Mouse (Mus musculus): ENCODE measurements around the gene Rpl27. TPM values are rescaled to one million over a fixed set of nuclear protein-coding genes. Genes with fewer than 3 reads are reported as not detected.
"Not testable (repeated sequence)": the region's sequence is repeated elsewhere in the genome, so short reads cannot be mapped to it uniquely, and the experiment has no call there.

Rpl27 gene
- polyA plus RNA-seq, 1 experiment from 2014 or later = 430 TPM

DNA sequence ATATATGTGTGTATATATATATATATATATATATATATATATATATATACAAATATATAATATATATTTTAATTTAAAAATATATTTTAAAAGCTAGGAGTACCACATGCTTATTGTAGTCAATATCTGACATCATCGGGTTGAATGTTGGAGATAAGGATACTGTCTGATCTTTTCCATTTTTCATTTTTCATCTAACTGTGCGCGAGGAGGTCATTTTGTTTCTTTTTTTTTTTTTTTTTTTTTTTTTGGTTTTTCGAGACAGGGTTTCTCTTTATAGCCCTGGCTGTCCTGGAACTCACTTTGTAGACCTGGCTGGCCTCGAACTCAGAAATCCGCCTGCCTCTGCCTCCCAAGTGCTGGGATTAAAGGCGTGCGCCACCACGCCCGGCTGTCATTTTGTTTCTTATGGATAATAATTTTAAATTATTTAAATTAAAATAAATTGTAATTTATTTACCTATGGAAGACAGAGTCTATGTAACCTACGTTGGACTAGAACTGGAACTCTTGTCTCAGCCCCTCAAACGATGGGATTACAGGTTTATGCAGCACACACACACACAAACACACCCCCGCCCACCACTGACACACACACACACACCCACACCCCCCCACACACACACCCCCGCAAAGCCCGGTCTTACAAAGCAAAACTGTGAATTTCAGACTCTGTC lies 510 bp upstream of the Rpl27 start:
- H3K9ac ChIP-seq (ENCODE audit: low read depth, low read length); ATAC-seq (ENCODE audit: low FRiP score, low TSS enrichment); H3K9me3 ChIP-seq (ENCODE audit: control insufficient read depth, low read length); H3K27me3 ChIP-seq (ENCODE audit: control insufficient read depth, insufficient read depth, low read length); H3K27ac ChIP-seq (ENCODE audit: low read depth, low read length); H3K4me1 ChIP-seq (ENCODE audit: control insufficient read depth, insufficient read depth, low read length); H3K4me2 ChIP-seq (replicated peaks; ENCODE audit: low read depth, low read length): not testable (repeated sequence)
- Histone ChIP-seq H3K36me3 (ENCODE audit: control insufficient read depth, insufficient read depth, low read length) (peaks cover 27% of the 10 kb centered on the region), H3K4me3 (ENCODE audit: low read length) (peak overlapping the region; percentile 17; the same call in 1 of the 2 replicates)
- 38% methylated on average over 14 of the region's 15 CpGs for WGBS

DNA sequence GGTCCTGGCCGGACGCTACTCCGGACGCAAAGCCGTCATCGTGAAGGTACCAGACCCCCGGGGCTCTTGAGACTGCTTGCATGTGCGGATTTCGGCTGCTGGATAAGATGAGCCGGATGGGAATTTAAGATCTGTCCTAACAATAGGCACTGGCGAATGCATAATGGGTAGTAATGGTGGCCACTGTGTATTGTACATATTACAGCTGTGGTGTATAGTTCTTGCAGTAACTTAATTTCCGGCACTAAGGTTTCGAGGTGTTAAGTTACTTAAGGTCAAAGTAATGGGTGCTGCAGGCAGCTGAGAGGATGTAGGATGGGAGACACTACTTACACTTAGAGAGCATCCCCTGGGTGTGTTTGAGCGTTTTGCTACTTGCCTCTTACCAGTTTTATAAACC lies 662 bp downstream of the Rpl27 start:
- H3K27ac ChIP-seq (ENCODE audit: low read depth, low read length) = peak overlapping the region; percentile 86
- ATAC-seq (ENCODE audit: low FRiP score, low TSS enrichment) = peak; percentile 5; the same call in 1 of the 2 replicates
- peak overlapping the region; percentile 69 for H3K4me3 ChIP-seq (ENCODE audit: low read length)
- H3K36me3 ChIP-seq (ENCODE audit: control insufficient read depth, insufficient read depth, low read length) = peaks cover 27% of the 10 kb centered on the region
- peak overlapping the region; percentile 71 for H3K4me2 ChIP-seq (replicated peaks; ENCODE audit: low read depth, low read length)
- WGBS = under 1% methylated on average over 14 of the region's 14 CpGs
- peaks cover 6% of the 10 kb centered on the region; the same call in 1 of the 2 replicates for H3K4me1 ChIP-seq (ENCODE audit: control insufficient read depth, insufficient read depth, low read length)
- peak overlapping the region; percentile 88 for H3K9ac ChIP-seq (ENCODE audit: low read depth, low read length)
- no peaks in the 10 kb centered on the region for H3K9me3 ChIP-seq (ENCODE audit: control insufficient read depth, low read length)
- no peaks in the 10 kb centered on the region for H3K27me3 ChIP-seq (ENCODE audit: control insufficient read depth, insufficient read depth, low read length)

DNA sequence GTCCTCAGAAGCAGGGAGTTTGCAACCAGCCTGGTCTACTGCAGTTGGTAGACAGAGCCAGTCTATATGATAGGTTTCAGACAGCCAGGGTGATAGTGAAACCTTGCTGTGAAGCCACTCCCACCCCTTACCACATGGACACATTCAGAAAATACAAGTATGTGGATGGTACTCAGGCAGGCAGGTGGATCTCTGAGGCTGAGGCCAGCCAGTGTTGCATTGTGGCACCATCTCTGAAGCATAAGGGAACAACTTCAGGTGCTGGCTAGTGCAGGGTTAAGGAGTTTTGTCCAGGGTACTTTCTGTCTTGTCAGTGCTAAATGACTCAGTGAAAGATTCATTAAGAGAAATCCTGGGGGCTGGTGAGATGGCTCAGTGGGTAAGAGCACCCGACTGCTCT lies 4.2 kb downstream of the Rpl27 start:
- ATAC-seq (ENCODE audit: low FRiP score, low TSS enrichment) = no peak
- Histone ChIP-seq H3K27ac (ENCODE audit: low read depth, low read length) (no peak overlapping the region), H3K4me2 (replicated peaks; ENCODE audit: low read depth, low read length) (no peak overlapping the region), H3K36me3 (ENCODE audit: control insufficient read depth, insufficient read depth, low read length) (peaks cover 27% of the 10 kb centered on the region), H3K27me3 (ENCODE audit: control insufficient read depth, insufficient read depth, low read length) (no peaks in the 10 kb centered on the region), H3K9ac (ENCODE audit: low read depth, low read length) (no peak overlapping the region), H3K4me3 (ENCODE audit: low read length) (no peak overlapping the region), H3K9me3 (ENCODE audit: control insufficient read depth, low read length) (no peaks in the 10 kb centered on the region), H3K4me1 (ENCODE audit: control insufficient read depth, insufficient read depth, low read length) (peaks cover 6% of the 10 kb centered on the region; the same call in 1 of the 2 replicates)
- WGBS = 74% methylated on average over 1 of the region's 1 CpGs

DNA sequence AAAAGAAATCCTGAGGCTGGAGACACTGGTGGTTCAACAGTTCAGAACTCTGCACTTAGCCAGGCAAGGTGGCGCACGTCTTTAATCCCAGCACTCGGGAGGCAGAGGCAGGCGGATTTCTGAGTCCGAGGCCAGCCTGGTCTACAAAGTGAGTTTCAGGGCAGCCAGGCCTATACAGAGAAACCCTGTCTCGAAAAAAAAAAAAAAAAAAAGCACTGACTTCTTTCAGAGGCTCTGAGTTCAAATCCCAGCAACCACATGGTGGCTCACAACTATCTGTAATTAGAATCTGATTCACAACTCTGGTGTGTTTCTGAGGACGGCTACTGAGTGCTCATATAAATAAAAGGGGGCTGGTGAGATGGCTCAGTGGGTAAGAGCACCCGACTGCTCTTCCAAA lies 4.8 kb downstream of the Rpl27 start:
- ATAC-seq (ENCODE audit: low FRiP score, low TSS enrichment); H3K9me3 ChIP-seq (ENCODE audit: control insufficient read depth, low read length); H3K27ac ChIP-seq (ENCODE audit: low read depth, low read length); H3K4me1 ChIP-seq (ENCODE audit: control insufficient read depth, insufficient read depth, low read length); H3K4me3 ChIP-seq (ENCODE audit: low read length); H3K4me2 ChIP-seq (replicated peaks; ENCODE audit: low read depth, low read length); H3K9ac ChIP-seq (ENCODE audit: low read depth, low read length); H3K27me3 ChIP-seq (ENCODE audit: control insufficient read depth, insufficient read depth, low read length): not testable (repeated sequence)
- 86% methylated on average over 8 of the region's 8 CpGs for WGBS
- H3K36me3 ChIP-seq (ENCODE audit: control insufficient read depth, insufficient read depth, low read length) = peaks cover 27% of the 10 kb centered on the region

DNA sequence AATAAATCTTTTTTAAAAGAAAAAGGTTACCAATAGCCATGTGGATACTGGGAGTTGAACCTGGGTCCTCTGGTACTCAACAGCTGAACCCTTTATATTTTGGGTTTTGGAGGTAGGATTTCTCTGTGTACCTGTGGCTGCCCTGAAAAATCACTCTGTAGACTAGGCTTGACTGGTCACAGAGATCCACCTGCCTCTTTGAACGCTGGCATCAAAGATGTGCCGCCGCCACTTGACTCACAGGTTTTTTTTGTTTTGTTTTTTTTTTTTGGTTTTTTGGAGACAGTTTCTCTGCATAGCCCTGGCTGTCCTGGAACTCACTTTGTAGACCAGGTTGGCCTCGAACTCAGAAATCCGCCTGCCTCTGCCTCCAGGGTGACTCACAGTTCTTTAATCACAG lies 5.7 kb downstream of the Rpl27 start:
- Histone ChIP-seq H3K27ac (ENCODE audit: low read depth, low read length) (peak overlapping the region; percentile 17; the same call in 1 of the 2 replicates), H3K27me3 (ENCODE audit: control insufficient read depth, insufficient read depth, low read length) (no peaks in the 10 kb centered on the region), H3K4me2 (replicated peaks; ENCODE audit: low read depth, low read length) (no peak overlapping the region), H3K9me3 (ENCODE audit: control insufficient read depth, low read length) (no peaks in the 10 kb centered on the region), H3K4me3 (ENCODE audit: low read length) (no peak overlapping the region), H3K36me3 (ENCODE audit: control insufficient read depth, insufficient read depth, low read length) (peaks cover 27% of the 10 kb centered on the region), H3K9ac (ENCODE audit: low read depth, low read length) (no peak overlapping the region), H3K4me1 (ENCODE audit: control insufficient read depth, insufficient read depth, low read length) (peaks cover 6% of the 10 kb centered on the region; the same call in 1 of the 2 replicates)
- no peak for ATAC-seq (ENCODE audit: low FRiP score, low TSS enrichment)
- 84% methylated on average over 5 of the region's 5 CpGs for WGBS

DNA sequence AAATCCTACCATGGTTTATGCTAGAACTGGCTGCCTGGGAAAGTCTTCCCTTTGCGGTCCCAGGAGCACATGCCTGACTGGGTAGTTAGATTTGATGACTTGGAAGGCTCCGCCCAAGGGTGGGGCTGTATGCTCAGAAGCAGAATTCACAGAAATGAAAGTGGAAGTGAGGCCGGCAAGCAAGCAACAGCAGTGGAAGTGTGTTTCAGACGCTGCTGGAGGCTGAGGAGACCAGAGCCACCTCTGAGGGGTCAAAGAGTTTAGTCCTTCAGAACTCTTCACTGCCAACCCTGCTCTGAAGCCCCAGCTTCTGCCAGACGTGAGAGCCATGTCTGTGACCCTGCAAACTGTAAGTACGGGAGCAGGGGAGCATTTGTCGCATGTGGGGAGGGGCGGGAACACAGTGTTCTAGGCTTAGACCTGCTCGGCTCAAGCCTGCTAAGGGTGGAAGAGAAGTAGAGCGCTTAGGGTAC lies 6.2 kb downstream of the Rpl27 start, which contains the start of gene Ifi35:
Ifi35 (plus strand) TSS at position 134 of the 473 bp plus-strand sequence.
- Histone ChIP-seq H3K36me3 (ENCODE audit: control insufficient read depth, insufficient read depth, low read length) (peaks cover 27% of the 10 kb centered on the region), H3K9ac (ENCODE audit: low read depth, low read length) (peak within 1 kb of the TSS; percentile 50; the same call in 1 of the 2 replicates), H3K27ac (ENCODE audit: low read depth, low read length) (peak within 1 kb of the TSS; percentile 17; the same call in 1 of the 2 replicates), H3K9me3 (ENCODE audit: control insufficient read depth, low read length) (no peaks in the 10 kb centered on the region), H3K4me1 (ENCODE audit: control insufficient read depth, insufficient read depth, low read length) (peaks cover 6% of the 10 kb centered on the region; the same call in 1 of the 2 replicates), H3K27me3 (ENCODE audit: control insufficient read depth, insufficient read depth, low read length) (no peaks in the 10 kb centered on the region), H3K4me2 (replicated peaks; ENCODE audit: low read depth, low read length) (peak within 1 kb of the TSS; percentile 45), H3K4me3 (ENCODE audit: low read length) (peak within 1 kb of the TSS; percentile 35)
- 29% methylated on average over 10 of the region's 10 CpGs for WGBS
- peak; percentile 32; the same call in 1 of the 2 replicates for ATAC-seq (ENCODE audit: low FRiP score, low TSS enrichment)

DNA sequence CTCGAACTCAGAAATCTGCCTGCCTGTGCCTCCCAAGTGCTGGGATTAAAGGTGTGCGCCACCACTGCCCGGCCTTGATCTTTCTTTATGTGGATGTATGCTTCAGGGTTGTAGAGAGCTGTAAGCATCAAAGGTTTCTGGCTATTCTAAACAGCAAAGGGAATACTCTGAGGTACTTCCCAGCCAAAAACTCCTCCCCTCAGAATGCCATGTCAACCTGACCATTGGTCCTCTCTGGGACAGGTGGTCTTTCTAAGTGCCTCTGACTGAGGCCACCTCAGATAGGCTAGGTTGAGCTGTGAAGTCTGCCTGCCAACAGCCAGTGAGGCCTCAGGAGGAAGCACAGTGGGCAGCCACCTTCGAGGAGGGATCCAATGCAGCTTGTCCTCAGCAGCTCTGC lies 6.8 kb downstream of the Rpl27 start:
- WGBS = 91% methylated on average over 4 of the region's 4 CpGs
- H3K27me3 ChIP-seq (ENCODE audit: control insufficient read depth, insufficient read depth, low read length) = no peaks in the 10 kb centered on the region
- H3K4me3 ChIP-seq (ENCODE audit: low read length) = peak overlapping the region; percentile 35
- peak overlapping the region; percentile 50; the same call in 1 of the 2 replicates for H3K9ac ChIP-seq (ENCODE audit: low read depth, low read length)
- H3K9me3 ChIP-seq (ENCODE audit: control insufficient read depth, low read length) = no peaks in the 10 kb centered on the region
- H3K4me1 ChIP-seq (ENCODE audit: control insufficient read depth, insufficient read depth, low read length) = peaks cover 1% of the 10 kb centered on the region; the same call in 1 of the 2 replicates
- peak overlapping the region; percentile 45 for H3K4me2 ChIP-seq (replicated peaks; ENCODE audit: low read depth, low read length)
- H3K27ac ChIP-seq (ENCODE audit: low read depth, low read length) = no peak overlapping the region
- ATAC-seq (ENCODE audit: low FRiP score, low TSS enrichment) = no peak
- H3K36me3 ChIP-seq (ENCODE audit: control insufficient read depth, insufficient read depth, low read length) = peaks cover 21% of the 10 kb centered on the region

DNA sequence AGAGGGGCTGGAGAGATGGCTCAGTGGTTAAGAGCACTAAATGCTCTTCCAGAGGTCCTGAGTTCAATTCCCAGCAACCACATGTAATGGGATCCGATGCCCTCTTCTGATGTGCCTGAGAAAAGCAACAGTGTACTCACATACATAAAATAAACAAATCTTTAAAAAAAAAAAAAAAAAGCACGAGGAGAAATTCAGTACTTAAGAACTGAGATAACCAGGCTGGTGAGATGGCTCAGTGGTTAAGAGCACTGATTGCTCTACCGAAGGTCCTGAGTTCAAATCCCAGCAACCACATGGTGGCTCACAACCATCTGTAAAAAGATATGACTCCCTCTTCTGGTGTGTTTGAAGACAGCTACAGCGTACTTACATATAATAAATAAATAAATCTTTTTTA lies 7.5 kb downstream of the Rpl27 start:
- not testable (repeated sequence) for H3K4me1 ChIP-seq (ENCODE audit: control insufficient read depth, insufficient read depth, low read length); H3K27ac ChIP-seq (ENCODE audit: low read depth, low read length); H3K4me2 ChIP-seq (replicated peaks; ENCODE audit: low read depth, low read length); H3K27me3 ChIP-seq (ENCODE audit: control insufficient read depth, insufficient read depth, low read length); ATAC-seq (ENCODE audit: low FRiP score, low TSS enrichment); H3K9me3 ChIP-seq (ENCODE audit: control insufficient read depth, low read length); H3K4me3 ChIP-seq (ENCODE audit: low read length); H3K9ac ChIP-seq (ENCODE audit: low read depth, low read length)
- peaks cover 14% of the 10 kb centered on the region for H3K36me3 ChIP-seq (ENCODE audit: control insufficient read depth, insufficient read depth, low read length)
- 86% methylated on average over 4 of the region's 4 CpGs for WGBS

DNA sequence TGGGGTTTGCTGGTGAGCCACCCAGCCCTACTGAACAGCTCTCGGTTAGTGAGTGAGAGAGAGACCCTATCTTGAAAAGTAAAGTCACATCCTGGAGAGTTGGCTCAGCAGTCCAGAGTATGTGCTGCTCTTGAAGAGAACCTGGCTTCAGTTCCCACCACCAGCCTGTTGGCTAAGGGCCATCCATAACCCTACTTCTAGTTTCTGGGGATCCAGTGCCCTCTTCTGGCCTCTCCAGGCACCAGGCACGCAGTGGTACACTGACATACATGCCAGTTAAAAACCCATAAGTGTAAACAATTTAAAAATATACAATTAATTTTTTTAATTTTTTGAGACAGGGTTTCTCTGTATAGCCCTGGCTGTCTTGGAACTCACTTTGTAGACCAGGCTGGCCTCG lies 8.3 kb downstream of the Rpl27 start:
- no peak overlapping the region for H3K9ac ChIP-seq (ENCODE audit: low read depth, low read length)
- H3K4me3 ChIP-seq (ENCODE audit: low read length) = no peak overlapping the region
- H3K4me1 ChIP-seq (ENCODE audit: control insufficient read depth, insufficient read depth, low read length) = peaks cover 9% of the 10 kb centered on the region
- no peak for ATAC-seq (ENCODE audit: low FRiP score, low TSS enrichment)
- 80% methylated on average over 3 of the region's 3 CpGs for WGBS
- no peak overlapping the region for H3K4me2 ChIP-seq (replicated peaks; ENCODE audit: low read depth, low read length)
- no peaks in the 10 kb centered on the region for H3K27me3 ChIP-seq (ENCODE audit: control insufficient read depth, insufficient read depth, low read length)
- H3K9me3 ChIP-seq (ENCODE audit: control insufficient read depth, low read length) = no peaks in the 10 kb centered on the region
- H3K27ac ChIP-seq (ENCODE audit: low read depth, low read length) = no peak overlapping the region
- peaks cover 6% of the 10 kb centered on the region; the same call in 1 of the 2 replicates for H3K36me3 ChIP-seq (ENCODE audit: control insufficient read depth, insufficient read depth, low read length)
